Mouse (Mus musculus): ENCODE data around the gene Abca3. TPM values are rescaled to one million over a fixed set of nuclear protein-coding genes. Genes with fewer than 3 reads are reported as not detected.

Gene Abca3
- polyA plus RNA-seq (2015; fragmentation: Nextera tagmentation; extraction: Ambion mirVana): 14.7 and 16.4 TPM in 2 replicates

DNA sequence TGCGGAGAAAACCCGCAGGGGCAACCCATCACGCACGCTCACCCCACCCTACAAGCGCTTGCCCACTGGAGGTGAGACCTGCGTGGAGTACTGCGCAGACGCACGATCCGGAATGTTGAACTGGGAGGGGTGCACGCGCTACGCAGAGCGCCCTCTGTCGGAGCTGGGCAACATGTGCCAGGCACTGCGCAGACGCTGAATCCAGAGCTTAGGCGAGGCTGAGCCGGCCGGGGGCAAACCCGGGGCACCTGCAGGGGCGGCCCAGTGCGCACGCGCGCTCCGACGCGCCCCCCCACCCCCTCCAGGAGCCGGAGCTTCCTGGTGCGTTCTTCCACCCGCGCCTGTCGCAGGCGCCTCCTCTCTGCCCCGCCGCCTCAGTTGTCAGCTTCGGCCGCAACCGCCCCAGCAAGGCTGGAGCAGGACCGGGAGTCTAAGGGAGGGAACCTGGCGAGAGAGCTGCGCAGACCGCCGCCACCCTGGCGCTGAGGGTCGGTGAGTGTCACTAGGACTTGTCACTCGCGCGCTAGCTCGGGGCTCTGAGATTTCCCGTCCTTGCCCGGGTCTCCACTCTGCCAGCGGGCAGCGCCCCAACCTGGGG is at the start of gene Abca3:
Gene Abca3 (plus strand): TSS at position 191 of the 598 bp plus-strand sequence.
- Histone ChIP-seq H3K9ac (peak within 1 kb of the TSS; percentile 80), H3K9me3 (replicated peaks) (no peaks in the 10 kb centered on the region), H3K27ac (no peak within 1 kb of the TSS; the same call in 1 of the 2 replicates), H3K4me1 (peaks cover 25% of the 10 kb centered on the region), H3K4me2 (peak within 1 kb of the TSS; percentile 90), H3K27me3 (peaks cover 19% of the 10 kb centered on the region), H3K36me3 (ENCODE audit: poor library complexity, severe bottlenecking) (no peaks in the 10 kb centered on the region), H3K4me3 (peak within 1 kb of the TSS; percentile 57)
- WGBS: under 1% methylated on average over 53 of the region's 55 CpGs
- ATAC-seq: peak; percentile 98

DNA sequence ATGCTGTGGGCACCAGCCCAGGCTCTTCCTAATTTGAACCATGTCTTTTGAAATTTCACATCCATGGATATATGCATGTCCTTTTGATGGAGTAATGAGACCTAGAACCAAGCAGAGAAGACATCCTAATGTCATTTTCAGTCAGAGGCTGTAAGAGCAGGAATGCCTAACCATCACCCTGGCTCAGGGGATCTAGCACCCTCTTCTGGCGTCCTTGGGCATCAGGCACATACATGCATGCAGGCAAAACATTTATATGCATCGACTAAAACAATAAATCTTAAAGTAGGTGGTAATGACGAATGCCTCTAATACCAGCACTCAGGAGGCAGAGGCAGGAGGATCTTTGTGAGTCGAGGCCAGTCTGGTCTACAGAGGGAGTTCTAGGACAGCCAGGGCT is 44.2 kb upstream of the Abca3 start:
- ATAC-seq: no peak
- Histone ChIP-seq H3K4me1 (no peaks in the 10 kb centered on the region), H3K9me3 (replicated peaks) (no peaks in the 10 kb centered on the region), H3K9ac (no peak overlapping the region), H3K36me3 (ENCODE audit: poor library complexity, severe bottlenecking) (no peaks in the 10 kb centered on the region), H3K27me3 (0 out of 2 replicates have a peak, but pooled peaks cover 4% of the 10 kb centered on the region), H3K4me2 (no peak overlapping the region), H3K27ac (no peak overlapping the region), H3K4me3 (no peak overlapping the region)
- 52% methylated on average over 4 of the region's 4 CpGs for WGBS

DNA sequence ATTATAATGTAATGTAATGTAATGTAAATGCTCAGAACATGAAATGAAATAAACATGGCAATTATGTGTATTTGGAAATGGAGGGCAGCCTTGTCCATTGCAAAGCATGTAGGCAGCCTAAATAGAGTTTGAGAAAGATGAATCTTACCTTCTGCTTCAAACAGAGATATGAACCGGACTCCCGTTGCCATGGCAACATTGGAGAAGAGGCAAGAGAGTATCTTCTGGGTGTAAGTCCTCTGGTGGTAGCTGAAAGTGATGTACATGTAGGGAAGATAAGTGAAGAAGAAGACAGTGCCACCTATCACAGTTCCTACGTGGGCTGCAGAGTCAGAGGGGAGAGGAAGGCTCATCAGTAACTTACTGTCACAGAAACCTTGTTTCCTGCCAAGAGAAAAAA is 30.9 kb upstream of the Abca3 start:
- Histone ChIP-seq H3K4me3 (no peak overlapping the region), H3K27me3 (no peaks in the 10 kb centered on the region), H3K9me3 (replicated peaks) (no peaks in the 10 kb centered on the region), H3K27ac (no peak overlapping the region), H3K4me2 (no peak overlapping the region), H3K4me1 (no peaks in the 10 kb centered on the region), H3K36me3 (ENCODE audit: poor library complexity, severe bottlenecking) (no peaks in the 10 kb centered on the region), H3K9ac (no peak overlapping the region)
- WGBS: 83% methylated on average over 3 of the region's 3 CpGs
- no peak for ATAC-seq

DNA sequence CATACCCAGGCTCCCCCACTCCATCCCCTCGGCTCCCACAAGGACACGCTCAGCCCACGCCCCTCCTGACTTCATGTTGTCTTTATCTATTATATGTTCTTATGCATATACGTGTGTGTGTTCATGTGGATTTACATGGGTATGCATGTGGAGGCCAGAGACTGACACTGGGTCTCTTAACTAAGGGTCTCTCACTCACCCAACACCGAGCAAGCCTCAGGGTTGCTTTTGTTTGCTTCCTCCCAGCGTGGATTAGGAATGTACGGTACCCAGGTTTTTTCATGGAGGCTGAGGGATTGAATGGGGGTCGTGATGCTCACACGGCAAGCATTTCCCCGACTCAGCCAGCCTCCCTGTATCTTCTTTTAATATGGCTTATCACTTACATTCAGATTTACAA is 26.7 kb upstream of the Abca3 start:
- no peaks in the 10 kb centered on the region for H3K4me1 ChIP-seq
- no peak for ATAC-seq
- H3K27ac ChIP-seq: no peak overlapping the region
- H3K4me3 ChIP-seq: no peak overlapping the region
- WGBS: 85% methylated on average over 10 of the region's 10 CpGs
- no peaks in the 10 kb centered on the region for H3K27me3 ChIP-seq
- no peaks in the 10 kb centered on the region for H3K9me3 ChIP-seq (replicated peaks)
- H3K36me3 ChIP-seq (ENCODE audit: poor library complexity, severe bottlenecking): no peaks in the 10 kb centered on the region
- H3K4me2 ChIP-seq: no peak overlapping the region
- H3K9ac ChIP-seq: no peak overlapping the region

DNA sequence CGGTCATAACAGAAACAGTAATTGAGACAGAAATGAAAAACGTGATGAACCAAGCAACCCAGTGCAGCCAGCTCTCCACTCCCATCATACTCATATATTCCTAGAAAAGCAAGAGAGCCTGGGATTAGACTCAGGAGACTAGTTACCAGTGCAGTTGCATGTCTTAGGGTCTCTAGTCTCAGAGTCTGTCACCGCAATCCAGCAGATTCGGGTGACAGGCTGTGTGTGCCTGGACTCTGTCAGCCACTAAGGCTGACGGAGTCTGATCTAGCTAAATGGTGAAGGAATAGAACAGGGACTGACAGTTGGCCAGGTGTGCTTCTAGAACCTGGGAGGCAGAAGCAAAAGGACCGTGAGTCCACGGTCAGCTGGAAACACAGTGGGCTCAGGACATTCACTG is 24.1 kb upstream of the Abca3 start:
- Histone ChIP-seq H3K27me3 (no peaks in the 10 kb centered on the region), H3K4me3 (no peak overlapping the region), H3K36me3 (ENCODE audit: poor library complexity, severe bottlenecking) (no peaks in the 10 kb centered on the region), H3K4me2 (no peak overlapping the region), H3K9ac (no peak overlapping the region), H3K9me3 (replicated peaks) (no peaks in the 10 kb centered on the region), H3K27ac (no peak overlapping the region), H3K4me1 (no peaks in the 10 kb centered on the region)
- no peak for ATAC-seq
- 69% methylated on average over 7 of the region's 7 CpGs for WGBS

DNA sequence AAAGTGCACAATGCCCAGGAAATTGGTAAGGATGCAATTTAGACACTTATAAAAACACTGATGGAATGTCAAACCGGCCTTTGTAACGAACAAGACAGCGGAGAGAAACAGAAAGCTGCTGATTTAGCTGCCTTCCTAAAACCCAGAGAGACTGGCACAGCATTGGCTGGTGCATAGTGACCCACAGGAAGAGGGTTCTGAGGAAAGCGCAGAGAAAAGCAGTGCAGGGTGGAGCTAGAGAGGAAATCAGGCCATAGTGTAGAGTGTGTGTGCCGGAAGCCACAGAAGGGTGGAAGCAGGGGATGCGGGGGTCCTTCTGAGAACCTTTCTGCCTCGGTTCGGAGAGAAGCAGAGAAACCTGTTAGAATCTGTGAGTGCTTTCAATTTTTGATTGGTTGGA is 7.1 kb upstream of the Abca3 start:
- H3K9ac ChIP-seq: no peak overlapping the region
- no peaks in the 10 kb centered on the region for H3K4me1 ChIP-seq
- peaks cover 4% of the 10 kb centered on the region; the same call in 1 of the 2 replicates for H3K27me3 ChIP-seq
- 89% methylated on average over 8 of the region's 8 CpGs for WGBS
- no peak for ATAC-seq
- H3K9me3 ChIP-seq (replicated peaks): no peaks in the 10 kb centered on the region
- H3K4me2 ChIP-seq: no peak overlapping the region
- no peaks in the 10 kb centered on the region for H3K36me3 ChIP-seq (ENCODE audit: poor library complexity, severe bottlenecking)
- H3K27ac ChIP-seq: no peak overlapping the region
- H3K4me3 ChIP-seq: no peak overlapping the region

DNA sequence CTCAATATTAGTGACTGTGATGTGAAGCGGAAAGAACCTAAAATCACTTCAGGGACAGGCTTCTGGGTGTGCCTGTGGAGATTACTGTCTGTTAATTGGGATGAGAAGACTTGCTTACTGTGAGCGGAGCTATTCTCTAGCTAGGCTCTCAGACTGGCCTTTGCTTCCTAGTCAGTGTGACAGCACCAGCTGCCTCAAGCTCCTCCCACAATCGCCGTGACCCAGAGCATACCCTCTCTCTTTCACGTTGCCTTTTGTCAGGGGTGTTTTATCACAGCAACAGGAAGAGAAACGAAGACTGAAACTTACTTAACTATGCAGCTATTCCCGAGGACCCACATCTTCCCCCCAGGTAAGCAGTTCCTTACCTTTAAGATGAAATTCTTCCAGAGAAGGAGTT is 4.9 kb upstream of the Abca3 start:
- ATAC-seq: no peak
- Histone ChIP-seq H3K36me3 (ENCODE audit: poor library complexity, severe bottlenecking) (no peaks in the 10 kb centered on the region), H3K4me3 (no peak overlapping the region), H3K27ac (no peak overlapping the region), H3K4me1 (peaks cover 7% of the 10 kb centered on the region; the same call in 1 of the 2 replicates), H3K9ac (no peak overlapping the region), H3K27me3 (peaks cover 19% of the 10 kb centered on the region), H3K4me2 (no peak overlapping the region), H3K9me3 (replicated peaks) (no peaks in the 10 kb centered on the region)
- WGBS: 34% methylated on average over 7 of the region's 7 CpGs

DNA sequence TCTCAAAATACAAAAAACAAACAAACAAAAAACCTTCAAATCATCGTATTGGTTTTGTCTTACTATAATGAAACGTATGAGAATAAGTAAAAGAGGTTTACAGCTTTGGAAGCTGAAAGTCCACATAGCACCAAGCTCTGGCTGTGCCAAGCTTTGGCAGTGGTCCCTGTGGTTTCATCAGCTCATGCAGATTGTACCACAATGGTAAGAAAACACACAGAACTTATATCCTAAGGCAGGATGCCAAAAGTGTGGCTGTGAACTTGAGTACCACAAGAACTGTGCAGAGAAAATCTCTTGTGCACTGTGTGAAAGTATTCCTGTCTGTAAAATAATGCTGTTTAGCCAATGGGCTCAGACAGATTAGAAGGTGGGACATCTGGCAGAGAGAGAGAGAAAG is 2.6 kb upstream of the Abca3 start:
- 80% methylated on average over 2 of the region's 2 CpGs for WGBS

DNA sequence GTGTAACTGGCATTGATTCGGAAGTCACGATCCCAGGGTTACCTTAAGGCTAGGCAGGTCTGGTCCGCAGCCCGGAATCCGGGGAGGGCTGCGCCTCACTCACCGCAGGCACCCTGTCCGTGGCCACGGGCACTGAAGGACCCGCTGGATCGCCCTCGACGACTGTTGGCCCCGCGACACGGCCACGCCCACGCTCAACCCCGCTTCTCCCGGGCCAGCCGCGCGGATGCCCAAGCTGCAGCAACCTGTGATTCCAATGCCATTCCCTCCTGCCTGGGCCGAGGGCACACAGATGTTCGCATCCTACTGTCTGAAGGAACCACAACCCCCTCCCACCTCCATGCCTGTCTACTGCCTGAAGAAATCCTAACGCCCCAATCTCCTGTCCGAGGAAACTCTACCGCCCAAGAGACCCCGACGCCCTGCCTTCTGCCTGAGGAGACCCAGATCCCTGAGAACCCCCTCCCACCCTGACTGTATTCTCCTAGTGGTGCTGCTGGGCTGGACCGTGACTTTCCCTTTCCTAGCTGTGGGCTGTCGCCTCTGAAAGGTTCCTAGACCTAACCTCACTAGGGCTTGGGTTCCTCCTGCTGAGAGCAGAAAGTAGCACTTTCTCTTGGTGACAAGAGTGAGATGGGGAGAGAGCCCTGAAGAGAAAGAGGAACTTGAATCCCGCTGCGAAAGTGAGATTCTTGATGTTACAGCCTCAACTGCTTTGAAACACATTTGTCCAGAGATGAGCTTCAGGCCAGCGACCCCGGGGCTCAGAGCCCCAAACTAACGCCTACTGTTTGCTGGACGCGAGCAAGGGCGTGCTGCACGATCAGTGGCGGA is 607 bp upstream of the Abca3 start, which contains the start of gene Abca17:
Gene Abca17 (minus strand): TSS at position 143 of the 834 bp plus-strand sequence.
- H3K27me3 ChIP-seq: peaks cover 19% of the 10 kb centered on the region
- no peaks in the 10 kb centered on the region for H3K9me3 ChIP-seq (replicated peaks)
- H3K4me1 ChIP-seq: peaks cover 25% of the 10 kb centered on the region
- no peaks in the 10 kb centered on the region for H3K36me3 ChIP-seq (ENCODE audit: poor library complexity, severe bottlenecking)
- peak within 1 kb of the TSS; percentile 90 for H3K4me2 ChIP-seq
- no peak within 1 kb of the TSS; the same call in 1 of the 2 replicates for H3K27ac ChIP-seq
- H3K9ac ChIP-seq: peak within 1 kb of the TSS; percentile 80
- ATAC-seq: peak; percentile 33
- WGBS: 2% methylated on average over 42 of the region's 42 CpGs
- H3K4me3 ChIP-seq: peak within 1 kb of the TSS; percentile 57

More for the DNA sequence above, 2.6 kb upstream of the Abca3 start:
- Histone ChIP-seq H3K9me3 (replicated peaks) (no peaks in the 10 kb centered on the region), H3K36me3 (ENCODE audit: poor library complexity, severe bottlenecking) (no peaks in the 10 kb centered on the region), H3K9ac (no peak overlapping the region), H3K4me3 (no peak overlapping the region), H3K27me3 (peaks cover 19% of the 10 kb centered on the region), H3K4me1 (peaks cover 23% of the 10 kb centered on the region), H3K27ac (no peak overlapping the region), H3K4me2 (no peak overlapping the region)
- ATAC-seq: no peak

DNA sequence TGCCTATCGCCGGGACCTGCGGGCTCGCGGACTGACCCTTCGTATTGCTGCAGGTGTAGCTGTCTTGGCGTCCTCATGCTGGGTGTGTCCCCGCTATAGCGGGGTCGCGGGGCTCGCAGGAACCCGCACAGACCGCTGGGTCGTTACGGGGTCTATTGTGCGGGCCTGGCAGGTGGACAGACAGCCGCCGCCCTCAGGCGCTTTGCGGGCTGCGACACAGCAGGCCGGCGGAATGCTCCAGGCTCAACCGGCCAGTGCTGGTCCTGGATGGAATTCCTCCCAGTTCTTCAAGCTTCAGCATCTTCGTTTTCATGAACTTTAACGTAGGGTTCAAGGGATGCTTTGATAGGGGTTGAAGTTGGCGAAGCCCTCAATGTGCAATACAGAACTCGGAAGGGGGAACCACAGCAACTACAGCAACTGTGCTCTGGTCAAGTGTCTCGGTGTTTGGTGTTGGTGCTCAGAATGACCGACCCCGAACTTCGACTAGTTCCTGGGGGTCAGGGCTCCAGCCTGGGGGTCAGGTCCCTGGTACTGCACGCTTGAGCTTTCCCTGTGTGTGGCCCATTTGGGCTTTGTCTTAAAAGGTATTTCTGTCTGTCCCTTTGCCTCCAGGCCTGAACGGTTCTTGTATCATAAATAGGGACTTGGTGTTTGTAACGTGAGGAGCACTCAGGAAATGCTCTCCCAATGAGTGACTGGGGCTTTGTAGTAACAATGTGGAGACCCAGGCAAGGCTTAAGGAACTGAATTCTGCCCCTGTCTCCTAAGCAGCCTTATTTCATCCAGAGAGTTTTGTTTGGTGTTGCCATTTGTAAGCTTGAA is 832 bp downstream of the Abca3 start:
- no peak; the same call in 1 of the 2 replicates for ATAC-seq
- Histone ChIP-seq H3K27me3 (peaks cover 19% of the 10 kb centered on the region), H3K27ac (no peak overlapping the region)

DNA sequence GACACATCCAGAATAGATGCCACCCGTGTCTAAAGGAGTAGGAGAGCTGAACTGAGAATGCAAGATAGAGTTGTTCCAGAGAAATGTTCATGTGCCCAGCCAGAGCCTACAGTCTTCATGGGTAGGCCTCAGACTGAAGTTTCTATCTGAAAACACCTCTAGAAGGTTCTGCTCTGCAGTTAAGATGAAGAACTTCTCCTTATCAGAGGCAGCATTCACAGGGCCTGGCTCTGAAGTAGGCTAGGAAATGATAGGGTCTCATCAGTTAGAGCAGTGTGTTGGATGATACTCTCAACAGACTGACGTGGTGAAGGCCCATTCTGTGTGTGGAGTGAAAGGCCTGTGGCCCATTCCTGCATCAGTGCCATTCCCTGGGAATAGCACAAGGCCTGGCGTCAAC is 2.2 kb downstream of the Abca3 start:
- ATAC-seq: no peak
- 84% methylated on average over 3 of the region's 3 CpGs for WGBS
- H3K36me3 ChIP-seq (ENCODE audit: poor library complexity, severe bottlenecking): no peaks in the 10 kb centered on the region

More for the DNA sequence above, 832 bp downstream of the Abca3 start:
- 2% methylated on average over 36 of the region's 36 CpGs for WGBS
- peak overlapping the region; percentile 90 for H3K4me2 ChIP-seq
- peaks cover 25% of the 10 kb centered on the region for H3K4me1 ChIP-seq
- peak overlapping the region; percentile 80 for H3K9ac ChIP-seq
- no peaks in the 10 kb centered on the region for H3K9me3 ChIP-seq (replicated peaks)
- peak overlapping the region; percentile 57 for H3K4me3 ChIP-seq
- H3K36me3 ChIP-seq (ENCODE audit: poor library complexity, severe bottlenecking): no peaks in the 10 kb centered on the region

DNA sequence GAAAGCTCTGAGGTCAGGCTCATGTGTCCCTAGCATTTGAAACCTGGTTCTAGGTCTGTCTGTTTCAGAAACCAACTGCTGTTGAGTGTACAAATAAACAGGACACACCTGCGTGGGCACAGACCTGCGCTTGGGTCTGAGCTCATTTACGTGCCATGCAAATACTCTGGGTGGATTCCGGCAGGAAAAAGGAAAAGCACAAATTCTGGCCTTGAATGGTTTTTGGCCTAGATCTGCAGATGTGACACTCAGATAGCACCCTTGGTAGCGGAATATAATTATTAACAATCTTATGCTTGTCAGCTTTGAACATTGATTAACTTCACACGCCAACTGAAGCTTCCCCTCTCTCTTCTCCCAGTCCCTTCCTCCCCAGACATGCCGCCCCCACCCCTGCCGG is 3.5 kb downstream of the Abca3 start:
- Histone ChIP-seq H3K4me3 (no peak overlapping the region), H3K27me3 (peaks cover 10% of the 10 kb centered on the region)
- 89% methylated on average over 8 of the region's 8 CpGs for WGBS

More for the DNA sequence above, 2.2 kb downstream of the Abca3 start:
- no peaks in the 10 kb centered on the region for H3K9me3 ChIP-seq (replicated peaks)
- no peak overlapping the region for H3K9ac ChIP-seq
- H3K4me1 ChIP-seq: peaks cover 25% of the 10 kb centered on the region
- peaks cover 19% of the 10 kb centered on the region for H3K27me3 ChIP-seq
- H3K4me2 ChIP-seq: no peak overlapping the region
- H3K4me3 ChIP-seq: no peak overlapping the region
- no peak overlapping the region for H3K27ac ChIP-seq

More for the DNA sequence above, 3.5 kb downstream of the Abca3 start:
- ATAC-seq: no peak
- Histone ChIP-seq H3K27ac (no peak overlapping the region), H3K9ac (no peak overlapping the region), H3K4me1 (peaks cover 25% of the 10 kb centered on the region), H3K36me3 (ENCODE audit: poor library complexity, severe bottlenecking) (no peaks in the 10 kb centered on the region), H3K9me3 (replicated peaks) (no peaks in the 10 kb centered on the region), H3K4me2 (no peak overlapping the region)

All from forebrain, embryonic 13.5 days (tissue).